Mouse (Mus musculus): ENCODE results near the gene BC029722. TPM values are rescaled to one million over a fixed set of nuclear protein-coding genes. Genes with fewer than 3 reads are reported as not detected.

BC029722 gene
- polyA plus RNA-seq, 2 experiments from 2014 or later: 12.8 to 16.5 TPM

DNA sequence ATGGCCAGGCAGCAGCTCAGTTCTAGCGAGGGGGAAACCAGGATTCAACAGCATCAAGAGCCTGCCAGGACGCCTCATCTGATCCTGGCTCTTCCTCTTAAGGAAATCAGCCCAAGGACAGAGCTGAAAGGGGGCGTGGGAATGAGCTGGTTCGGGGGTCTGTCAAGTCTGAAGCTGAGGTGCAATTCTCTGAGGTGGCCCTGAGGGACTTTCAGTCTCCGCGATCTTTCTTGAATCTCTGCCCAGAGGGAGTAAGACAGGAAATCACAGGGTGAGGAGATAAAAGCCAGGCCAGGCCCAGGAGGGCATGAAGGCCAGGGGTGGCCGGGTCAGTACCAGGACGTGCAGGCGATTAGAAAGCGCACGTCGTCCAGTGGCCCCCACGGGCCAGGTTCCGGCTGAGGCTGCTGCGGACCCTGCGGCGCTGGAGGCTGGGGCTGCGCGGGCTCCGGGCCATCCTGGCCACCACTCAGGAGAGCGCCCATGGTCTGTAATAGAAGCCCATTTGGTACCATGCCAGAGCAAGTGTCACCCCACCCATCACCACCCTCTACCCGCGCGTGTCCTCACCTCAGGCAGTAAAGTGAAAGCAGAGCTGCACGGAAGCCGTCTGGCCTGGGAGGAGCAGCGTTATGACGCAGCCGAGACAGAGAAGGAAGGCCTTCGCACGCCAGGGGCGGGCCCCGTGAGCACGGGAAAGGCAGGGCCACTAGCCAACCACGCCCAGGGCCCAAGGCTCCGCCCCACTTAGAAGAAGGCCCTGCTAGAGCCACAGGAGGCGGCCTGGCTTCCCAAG lies 432 bp downstream of the BC029722 start:
- peak; percentile 99 for ATAC-seq

DNA sequence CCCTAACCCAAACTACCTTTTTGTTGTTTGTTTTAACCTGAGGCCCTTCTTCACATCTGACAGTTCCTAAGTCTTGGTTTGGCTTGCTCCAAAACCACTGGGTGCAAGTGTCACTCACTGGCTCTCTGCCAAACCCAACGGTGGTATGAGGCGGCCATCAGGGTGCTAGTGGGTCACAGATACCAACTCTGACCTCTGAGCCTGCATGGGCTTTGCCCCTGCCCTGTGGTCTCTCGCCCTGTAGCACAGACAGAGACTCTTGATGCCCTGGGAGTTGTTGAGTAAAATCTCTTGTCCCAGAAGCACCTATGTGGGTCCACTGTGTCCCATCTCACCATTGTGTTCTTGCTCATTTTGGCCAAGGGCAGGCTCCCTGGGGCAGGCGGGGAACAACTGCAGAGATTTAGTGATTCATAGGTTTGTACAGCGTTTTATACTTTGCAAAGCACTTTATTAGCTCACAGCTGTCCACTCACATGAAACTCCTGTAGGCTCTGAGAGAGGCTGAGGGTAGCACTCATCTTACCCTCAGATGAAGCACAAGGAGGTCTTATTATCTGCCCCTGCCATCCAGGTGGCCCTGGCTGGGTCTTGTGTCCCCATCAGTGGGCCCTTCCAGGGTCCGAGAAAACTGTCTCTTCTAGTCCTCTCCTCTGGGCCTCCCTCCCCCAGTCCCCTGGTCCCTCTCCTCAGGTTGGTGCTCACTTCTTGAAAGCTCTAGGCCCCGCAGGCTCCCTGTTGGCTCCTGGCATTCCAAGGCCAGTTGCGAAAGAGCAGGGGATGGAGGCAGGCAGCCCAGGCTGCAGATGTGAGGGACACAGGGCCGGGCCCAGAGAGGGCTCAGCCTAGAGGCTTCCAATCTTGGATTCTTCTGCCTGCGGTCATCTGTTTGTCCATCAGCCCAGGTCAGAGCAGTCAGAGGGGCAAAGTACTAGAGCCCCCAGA lies 1.7 kb downstream of the BC029722 start:
- ATAC-seq: no peak

DNA sequence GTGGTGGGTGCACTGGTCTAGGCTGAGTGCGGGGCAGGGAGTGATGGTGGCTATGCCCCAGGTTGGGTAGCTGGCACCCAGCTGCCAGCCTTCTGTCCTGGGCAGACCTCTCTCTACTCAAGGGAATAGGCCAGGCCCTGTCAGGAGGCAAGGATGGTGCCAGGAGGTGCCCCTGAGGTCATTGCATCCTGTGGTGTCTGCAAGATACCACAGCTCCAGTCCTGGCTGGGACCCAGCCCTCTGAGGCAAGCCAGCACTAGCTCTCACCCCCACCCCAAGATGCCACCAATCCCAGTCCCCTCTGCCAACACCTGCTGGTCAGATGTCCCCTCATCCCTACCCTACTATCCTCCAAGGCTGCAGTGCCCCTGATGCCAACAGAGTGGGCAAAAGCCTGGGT lies 3.0 kb downstream of the BC029722 start:
- ATAC-seq: no peak

DNA sequence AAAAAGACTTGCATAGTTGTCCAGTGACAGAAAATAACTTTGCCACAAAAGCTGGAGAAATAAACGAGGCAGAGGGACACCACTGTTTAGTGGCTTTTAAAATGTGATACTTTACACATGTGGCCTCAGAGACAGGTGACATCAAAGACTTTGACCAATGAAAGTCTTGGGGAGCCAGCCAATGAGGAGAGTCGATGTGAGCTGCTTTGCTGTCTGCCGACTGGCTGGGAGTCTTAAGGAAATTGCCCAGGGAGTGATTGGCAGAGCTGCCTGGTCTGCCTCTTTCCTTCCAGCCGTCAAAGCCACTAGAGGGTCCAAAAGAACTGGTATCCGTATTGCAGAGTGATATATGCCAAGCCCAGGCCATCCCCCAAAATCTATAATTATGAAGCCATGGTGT lies 4.4 kb downstream of the BC029722 start:
- no peak for ATAC-seq

DNA sequence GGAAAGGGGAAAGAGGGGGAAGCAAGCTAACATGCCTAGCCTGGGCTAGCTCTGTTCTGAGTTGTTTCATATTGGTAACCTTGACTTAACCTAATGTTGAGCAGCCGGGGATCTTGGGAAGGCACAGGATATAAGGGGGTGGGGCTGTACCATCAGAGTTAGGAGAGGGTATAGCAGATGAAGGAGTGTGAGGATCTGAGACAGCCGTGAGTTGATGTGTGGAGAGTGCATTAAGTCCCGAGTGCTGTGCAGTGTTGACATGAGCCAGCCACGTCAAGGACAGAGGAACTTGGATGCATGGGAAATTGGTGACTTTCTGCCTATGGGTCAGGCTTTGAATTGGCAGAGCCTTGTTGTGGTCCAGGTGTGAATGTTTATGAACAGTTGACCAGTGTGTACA lies 6.6 kb downstream of the BC029722 start:
- peak; percentile 19 for ATAC-seq

DNA sequence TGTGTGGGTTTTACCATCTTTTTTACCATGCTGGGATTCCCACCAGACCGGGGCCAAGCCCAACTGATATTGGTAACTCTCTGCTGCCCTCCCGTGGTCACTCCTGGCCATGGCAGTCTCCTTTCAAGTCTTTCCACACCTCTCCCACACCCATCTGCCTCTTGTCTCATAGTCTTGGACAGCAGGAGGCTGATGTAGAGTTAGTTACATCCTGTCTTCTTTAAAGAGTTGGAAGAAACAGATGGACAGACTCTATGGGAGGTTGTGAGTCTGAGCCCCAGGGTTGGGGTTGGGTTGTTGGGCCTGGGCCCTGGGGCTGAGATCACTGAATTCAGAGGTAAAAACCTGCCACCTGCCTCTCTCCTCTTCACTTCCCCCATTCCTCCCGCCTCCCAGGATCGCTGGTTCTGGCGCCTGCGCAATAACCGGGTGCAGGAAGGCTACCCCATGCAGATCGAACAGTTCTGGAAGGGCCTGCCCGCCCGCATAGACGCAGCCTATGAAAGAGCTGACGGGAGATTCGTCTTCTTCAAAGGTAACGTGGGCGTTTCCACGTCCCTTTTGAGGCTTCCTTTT lies 7.3 kb downstream of the BC029722 start:
- ATAC-seq: peak; percentile 82

DNA sequence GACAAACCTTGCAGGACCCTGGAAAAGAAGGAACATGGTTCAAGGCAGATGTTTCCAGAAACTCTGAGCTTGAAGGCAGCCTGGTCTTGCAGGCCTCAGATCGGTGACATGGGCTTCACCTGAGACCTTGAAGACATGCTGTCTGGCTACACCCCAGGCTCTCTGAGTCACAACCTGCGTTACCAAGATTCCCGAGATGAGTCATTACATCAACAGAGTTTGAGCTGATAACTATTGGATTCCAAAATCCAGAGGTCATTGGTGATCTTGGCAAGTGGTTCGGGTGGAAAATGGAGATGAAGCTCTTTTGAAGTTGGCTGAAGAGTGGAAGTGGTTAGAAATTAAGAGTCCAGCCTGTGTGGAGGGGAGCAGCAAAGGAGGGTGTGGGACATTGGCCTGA lies 9.6 kb downstream of the BC029722 start:
- no peak for ATAC-seq

DNA sequence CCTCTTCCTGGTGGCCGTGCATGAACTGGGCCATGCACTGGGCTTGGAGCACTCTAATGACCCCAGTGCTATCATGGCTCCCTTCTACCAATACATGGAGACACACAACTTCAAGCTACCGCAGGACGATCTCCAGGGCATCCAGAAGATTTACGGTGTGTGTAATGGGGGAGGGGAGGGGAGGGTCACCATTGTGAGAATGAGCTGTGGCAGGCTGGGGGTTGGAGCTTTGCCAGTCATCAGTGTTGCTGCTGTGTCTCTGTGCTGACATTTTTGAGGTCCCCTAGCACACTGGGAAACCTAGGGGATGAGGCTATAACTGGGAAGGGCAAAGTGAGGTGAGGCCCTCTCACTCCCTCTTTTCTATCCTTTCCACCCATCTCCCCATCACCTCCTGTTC lies 11.8 kb downstream of the BC029722 start:
- no peak for ATAC-seq

DNA sequence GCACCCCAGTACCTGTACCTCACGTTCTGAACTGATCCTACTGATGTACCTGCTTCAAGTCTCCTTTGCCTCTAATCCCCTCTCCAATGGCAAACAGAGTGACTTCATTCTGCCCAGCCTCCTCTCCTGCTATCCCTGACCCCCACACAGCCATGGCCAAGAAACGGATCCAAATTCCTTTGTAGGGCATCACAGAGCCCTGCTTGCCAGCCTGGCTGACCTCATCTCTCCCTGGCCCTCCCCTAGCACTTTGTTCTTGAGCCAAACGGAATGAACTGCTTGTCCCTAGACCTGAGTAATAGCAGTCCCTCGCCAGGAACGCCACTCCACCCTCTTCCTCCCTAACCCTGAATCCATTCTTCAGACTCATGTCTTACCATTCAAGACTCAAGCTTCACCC lies 12.7 kb downstream of the BC029722 start:
- ATAC-seq: no peak

DNA sequence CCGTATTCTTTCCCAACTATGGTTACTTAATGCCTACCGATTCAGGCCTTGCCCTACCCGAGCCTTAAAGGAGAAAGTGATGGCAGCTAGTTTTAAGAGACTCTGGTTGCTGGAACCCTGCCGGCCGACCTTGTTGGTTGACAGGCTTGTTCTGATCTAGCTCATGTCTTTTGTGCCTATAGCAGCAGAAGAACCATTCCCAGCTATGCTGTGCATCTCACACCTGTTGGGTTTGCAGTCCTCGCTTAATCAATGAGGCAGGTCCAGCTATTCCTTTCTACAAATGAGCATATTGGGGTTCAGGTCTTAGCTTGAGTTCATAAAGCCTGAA lies 13.3 kb downstream of the BC029722 start:
- no peak for ATAC-seq

DNA sequence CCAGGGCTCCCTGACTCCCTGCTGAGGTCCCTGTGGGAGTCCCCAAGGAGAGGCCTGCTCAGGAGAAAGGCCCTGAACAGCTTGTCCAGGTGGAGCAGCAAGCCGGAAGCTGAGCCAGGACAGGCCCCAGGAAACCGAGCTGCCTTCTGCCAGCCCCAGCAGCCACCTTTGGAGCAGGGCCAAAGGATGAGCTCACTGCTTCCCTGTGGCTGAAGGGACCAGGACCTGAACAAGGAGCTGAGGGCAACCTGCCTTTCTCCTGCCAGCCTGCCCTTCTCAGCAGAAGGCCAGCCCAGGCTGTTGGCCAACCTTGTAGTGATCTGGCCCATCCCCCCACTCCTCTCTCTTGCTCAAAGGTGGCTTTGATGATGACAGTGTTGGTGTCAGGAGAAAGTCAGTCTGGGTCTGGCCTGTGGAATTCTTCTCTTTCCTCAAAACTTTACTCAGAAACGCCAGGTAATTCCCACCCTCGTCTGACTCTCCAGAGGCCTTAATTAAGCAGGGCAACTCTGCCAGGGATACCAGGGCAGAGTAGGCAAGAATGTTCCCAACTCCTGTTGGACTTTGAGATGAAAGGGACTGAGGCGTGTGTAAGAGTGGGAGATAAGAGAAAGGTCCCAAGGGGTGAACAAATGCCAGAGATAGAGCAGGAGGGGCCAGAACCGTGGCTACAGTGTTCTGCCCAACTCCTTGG lies 13.8 kb downstream of the BC029722 start:
- no peak for ATAC-seq

DNA sequence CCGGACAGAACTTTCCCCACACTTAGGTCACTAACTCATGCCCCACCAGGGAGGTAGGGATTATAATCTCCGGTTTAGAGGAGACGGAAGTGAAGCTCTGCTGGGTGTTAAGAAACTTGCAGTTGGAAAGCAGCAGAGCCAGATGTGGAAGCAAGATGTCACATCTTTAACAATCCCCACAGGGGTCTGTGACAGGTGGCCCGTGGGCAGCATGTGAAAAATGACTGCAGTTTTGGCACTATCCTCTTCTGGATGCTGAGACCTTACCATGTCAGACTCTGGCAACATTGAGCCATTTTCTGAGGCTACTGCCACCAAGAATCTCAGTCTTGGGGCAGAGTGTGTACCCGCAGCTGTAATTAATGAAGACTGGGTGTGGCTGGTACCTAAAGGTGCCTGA lies 15.2 kb downstream of the BC029722 start:
- no peak for ATAC-seq

DNA sequence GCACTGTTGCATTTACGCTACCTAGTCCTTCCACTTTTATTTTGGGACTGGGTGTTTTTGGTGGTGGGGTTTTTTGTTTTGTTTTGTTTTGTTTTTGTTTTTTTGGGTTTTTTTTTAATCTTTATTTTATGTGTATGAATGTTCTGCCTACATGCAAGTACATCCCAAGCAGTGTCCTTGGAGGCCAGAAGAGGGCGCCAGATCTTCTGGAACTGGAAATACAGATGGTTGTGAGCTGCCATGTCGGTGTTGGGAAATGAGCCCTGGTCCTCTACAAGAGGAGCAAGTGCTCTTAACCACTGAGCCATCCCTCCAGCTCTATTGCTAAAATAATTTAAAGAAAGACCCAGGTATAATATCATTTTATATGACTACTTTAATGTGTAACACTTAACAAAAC lies 16.5 kb downstream of the BC029722 start:
- no peak for ATAC-seq

DNA sequence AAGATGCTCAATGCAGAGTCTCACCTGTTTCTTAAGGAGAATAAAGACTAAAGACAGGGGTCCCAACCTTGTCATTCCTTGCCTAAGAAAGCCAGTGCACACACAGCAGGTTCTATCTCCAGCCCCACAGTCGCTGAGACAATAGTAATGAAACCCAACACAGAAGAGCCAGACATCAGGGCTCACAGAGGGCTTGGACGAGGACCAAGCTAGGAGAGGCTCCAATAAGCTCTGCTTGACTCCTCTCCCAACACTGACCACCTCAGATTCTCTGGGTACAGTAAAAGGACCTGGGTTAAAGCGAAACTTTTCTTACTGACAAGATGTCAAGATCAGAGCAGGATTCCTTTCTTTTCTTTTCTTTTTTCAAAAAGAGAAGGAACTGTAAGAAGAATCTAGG lies 20.6 kb downstream of the BC029722 start:
- no peak for ATAC-seq

DNA sequence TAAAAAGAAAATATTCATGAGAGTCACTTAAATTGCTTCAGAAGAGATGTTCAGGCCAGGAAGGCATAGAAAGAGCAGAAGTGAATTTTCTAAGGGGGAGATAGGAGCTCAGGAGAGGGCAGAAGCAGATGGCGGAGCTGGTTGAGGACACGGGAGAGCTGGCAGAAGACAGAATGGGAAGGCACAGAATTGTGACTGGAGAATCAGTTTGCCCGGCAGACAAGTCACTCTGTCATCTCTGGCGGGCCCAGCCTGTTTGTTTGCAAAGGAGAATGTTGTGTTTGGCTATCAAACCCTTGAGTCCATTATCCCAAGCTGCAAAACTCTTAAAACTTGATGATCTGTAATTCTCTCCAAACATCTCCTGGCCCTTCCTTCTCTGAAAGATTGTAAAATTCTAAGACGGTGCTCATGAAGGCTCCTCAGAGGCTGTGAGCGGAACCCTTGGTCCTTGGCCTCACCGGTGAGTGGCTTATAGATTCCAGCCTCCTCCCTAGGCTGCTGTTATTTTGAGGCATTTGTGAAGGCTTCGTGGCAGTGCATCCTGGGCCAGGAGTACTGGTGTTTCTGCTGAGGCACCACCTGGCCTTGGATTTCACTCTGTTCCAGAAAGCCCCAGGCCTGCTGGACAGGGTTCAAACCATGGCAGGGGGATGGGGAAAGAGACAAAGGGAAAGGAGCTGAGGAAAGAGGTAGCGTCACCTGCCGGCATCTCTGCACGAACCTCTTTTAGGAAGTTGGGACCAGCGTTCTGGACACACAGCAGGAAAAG lies 24.4 kb downstream of the BC029722 start:
- ATAC-seq: no peak

DNA sequence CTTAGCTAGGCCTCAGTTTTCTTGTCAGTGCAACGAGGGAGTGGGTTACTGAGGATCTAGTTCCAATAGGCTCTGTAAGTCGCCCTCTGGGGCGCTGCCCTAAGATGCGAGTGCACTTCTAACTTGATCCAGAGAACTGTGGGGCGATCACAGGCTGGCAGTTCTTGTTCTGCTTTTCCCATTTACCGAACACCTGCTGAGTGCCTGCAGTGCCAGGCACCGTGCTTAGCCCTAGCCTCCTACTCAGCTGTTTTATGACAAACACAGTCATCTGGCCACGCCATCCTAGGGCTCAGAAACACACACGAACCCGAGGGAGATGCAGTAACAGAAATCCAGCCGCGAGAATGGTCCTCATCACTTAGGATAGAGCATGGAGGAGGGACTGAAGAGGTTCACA lies 26.3 kb downstream of the BC029722 start:
- no peak for ATAC-seq

DNA sequence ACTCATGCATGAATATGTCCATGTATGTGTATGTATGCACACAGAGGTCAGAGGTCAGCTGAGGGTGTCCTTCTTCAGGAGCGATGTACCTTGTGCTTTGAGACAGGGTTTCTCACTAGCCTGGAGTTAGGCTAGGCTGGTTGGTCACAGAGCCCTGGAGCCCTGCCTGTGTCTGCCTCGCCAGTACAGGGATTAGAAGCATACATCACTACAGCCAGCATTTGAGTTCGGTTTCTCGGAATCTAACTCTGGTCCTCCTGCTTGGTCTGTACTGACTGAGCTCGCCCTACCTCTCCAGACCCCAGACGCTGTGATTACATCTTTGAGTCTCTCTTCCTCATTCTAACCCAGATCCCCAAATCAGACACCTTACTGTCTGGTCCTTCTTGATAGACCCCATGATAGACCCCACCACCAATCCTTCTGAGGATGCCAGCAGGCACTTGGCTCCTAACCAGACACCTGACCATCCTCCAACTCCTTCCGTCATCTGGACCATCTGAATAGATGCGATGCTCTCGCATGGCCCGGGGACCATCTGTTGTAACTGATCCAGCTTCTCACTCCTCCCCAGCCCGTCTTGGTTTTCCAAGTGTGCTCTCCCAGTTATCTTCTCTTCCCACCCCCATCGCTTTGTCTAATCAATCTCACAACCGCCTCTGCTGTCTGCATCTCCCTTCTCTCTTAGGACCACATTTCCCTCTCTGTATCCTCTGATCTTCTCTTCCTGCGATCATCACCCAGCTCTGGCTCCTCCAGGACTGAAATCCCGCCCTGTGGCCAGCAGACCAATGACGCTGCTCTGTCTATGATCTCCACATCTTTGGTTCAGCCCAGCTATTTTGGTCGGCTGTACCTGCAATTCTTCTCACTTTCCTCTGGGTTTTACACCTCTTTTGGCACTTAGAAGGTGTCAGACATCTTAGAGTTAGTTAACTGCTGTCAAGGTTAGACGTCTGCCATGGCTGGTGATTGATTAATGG lies 31.0 kb downstream of the BC029722 start:
- no peak for ATAC-seq

DNA sequence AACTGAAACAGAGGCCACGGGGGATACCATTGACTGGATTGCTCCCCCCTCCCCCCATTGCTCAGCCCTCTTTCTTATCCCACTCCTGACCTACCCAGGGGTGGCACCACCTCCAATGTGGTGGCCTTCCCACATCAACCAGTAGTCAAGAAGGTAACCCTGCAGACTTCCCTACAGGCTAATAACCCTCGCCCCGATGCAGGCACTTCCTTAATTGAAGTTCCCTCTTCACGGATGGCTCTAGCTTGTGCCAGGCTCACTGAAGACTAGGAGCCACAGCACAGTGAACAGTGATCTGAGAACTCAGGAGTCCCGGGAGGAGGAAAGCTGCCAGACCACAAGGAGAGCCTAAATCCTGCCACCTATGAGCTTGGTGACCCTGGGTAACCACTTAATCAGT lies 32.3 kb downstream of the BC029722 start:
- ATAC-seq: no peak

DNA sequence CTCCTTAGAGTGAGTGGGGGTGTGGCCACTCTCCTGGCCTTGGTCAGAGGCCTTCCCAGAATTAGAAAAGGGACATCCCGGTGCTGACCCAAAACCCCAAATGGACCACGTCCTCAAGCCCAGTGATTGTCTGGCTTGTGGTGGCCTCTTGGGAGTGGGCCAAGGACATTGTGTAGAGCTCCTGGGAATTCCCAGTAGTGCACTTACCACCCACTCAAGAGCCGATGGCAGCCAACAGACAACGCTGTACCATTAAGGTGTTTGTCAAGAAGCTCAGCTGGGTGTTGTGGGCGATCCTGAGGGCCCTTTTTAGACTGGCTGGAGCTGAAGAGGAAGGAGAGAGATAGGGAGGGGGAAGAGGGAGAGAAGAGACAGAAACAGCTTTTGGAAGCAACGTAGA lies 34.7 kb downstream of the BC029722 start:
- no peak for ATAC-seq

DNA sequence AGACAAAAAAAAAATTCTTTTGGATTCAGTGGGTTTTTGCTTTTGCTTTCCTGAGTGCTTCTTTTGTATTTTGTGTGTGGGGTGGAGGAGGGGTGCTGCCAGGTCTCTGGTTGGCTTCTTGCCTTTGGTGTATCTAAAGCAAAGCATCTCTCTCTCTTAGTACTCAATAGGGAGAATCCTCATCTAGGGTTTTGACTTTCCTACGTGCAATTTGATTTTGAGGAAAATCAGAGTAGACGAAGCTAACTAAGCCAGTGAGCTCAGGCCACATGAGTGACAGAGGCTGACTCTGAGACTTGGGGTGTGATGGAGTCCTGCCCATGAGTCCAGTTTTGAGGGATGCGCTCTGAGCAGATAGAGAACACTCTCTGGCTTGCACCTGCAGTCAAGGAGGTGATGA lies 39.7 kb downstream of the BC029722 start:
- no peak for ATAC-seq

DNA sequence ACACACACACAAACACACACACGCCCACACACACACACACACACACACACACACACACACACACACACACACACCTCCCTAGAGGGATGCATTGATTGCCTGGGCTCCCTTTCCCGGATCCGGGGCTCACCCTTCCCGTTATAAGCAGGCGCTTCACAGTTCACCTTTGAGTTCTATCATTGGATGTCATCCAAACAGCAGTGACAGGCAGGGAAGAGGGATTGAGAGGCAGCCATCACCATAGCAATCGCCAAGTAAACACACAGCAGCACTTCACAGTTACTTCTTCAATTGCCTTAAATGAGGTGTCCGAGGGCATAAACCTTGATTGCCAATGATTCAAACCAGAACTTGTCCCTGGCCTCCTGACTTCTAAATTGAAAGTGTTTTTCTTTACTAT lies 40.2 kb downstream of the BC029722 start:
- no peak for ATAC-seq
